Mouse (Mus musculus): ENCODE measurements around the gene Gpm6a. TPM values are rescaled to one million over a fixed set of nuclear protein-coding genes. Genes with fewer than 3 reads are reported as not detected.

Gpm6a gene
- polyA plus RNA-seq, 1 experiment from 2014 or later: 644 TPM

- 97% methylated on average over 10 of the region's 10 CpGs for WGBS
- Histone ChIP-seq H3K27ac (ENCODE audit: low read depth, low read length) (no peak overlapping the region), H3K36me3 (ENCODE audit: control insufficient read depth, insufficient read depth, low read length) (no peaks in the 10 kb centered on the region), H3K27me3 (replicated peaks; ENCODE audit: control insufficient read depth, insufficient read depth, low read length) (no peaks in the 10 kb centered on the region), H3K9me3 (replicated peaks; ENCODE audit: control insufficient read depth, low read length) (no peaks in the 10 kb centered on the region), H3K4me2 (ENCODE audit: low read length) (no peak overlapping the region), H3K4me1 (ENCODE audit: control insufficient read depth, insufficient read depth, low read length) (no peaks in the 10 kb centered on the region), H3K4me3 (ENCODE audit: low read depth, low read length) (no peak overlapping the region), H3K9ac (ENCODE audit: low read length) (no peak overlapping the region)
- ATAC-seq: no peak
- no peak for DNase-seq (ENCODE audit: low spot score)
Observed at GRCm38 (mm10) chr8:55073481-55073880, 118.8 kb downstream of the Gpm6a start.

- DNase-seq (ENCODE audit: low spot score): peak; percentile 62
Observed at GRCm38 (mm10) chr8:55102195-55102594, 147.6 kb downstream of the Gpm6a start.

GRCm38 (mm10) chr8:55103065-55103464 is 148.4 kb downstream of the Gpm6a start:
- no peaks in the 10 kb centered on the region; the same call in 1 of the 2 replicates for H3K4me1 ChIP-seq (ENCODE audit: control insufficient read depth, insufficient read depth, low read length)
- WGBS: 58% methylated on average over 2 of the region's 2 CpGs
- H3K27me3 ChIP-seq (replicated peaks; ENCODE audit: control insufficient read depth, insufficient read depth, low read length): no peaks in the 10 kb centered on the region
- ATAC-seq (peak; percentile 56; the same call in 1 of the 2 replicates), DNase-seq (ENCODE audit: low spot score) (peak; percentile 26)
- H3K27ac ChIP-seq (ENCODE audit: low read depth, low read length): no peak overlapping the region; the same call in 1 of the 2 replicates
- no peak overlapping the region for H3K4me3 ChIP-seq (ENCODE audit: low read depth, low read length)
- H3K4me2 ChIP-seq (ENCODE audit: low read length): no peak overlapping the region
- no peak overlapping the region for H3K9ac ChIP-seq (ENCODE audit: low read length)
- H3K9me3 ChIP-seq (replicated peaks; ENCODE audit: control insufficient read depth, low read length): no peaks in the 10 kb centered on the region
- no peaks in the 10 kb centered on the region for H3K36me3 ChIP-seq (ENCODE audit: control insufficient read depth, insufficient read depth, low read length)

More at GRCm38 (mm10) chr8:55102195-55102594, 147.6 kb downstream of the Gpm6a start:
- H3K4me3 ChIP-seq (ENCODE audit: low read depth, low read length): no peak overlapping the region
- H3K4me2 ChIP-seq (ENCODE audit: low read length): no peak overlapping the region
- H3K9me3 ChIP-seq (replicated peaks; ENCODE audit: control insufficient read depth, low read length): no peaks in the 10 kb centered on the region
- peak; percentile 84; the same call in 1 of the 2 replicates for ATAC-seq
- no peaks in the 10 kb centered on the region; the same call in 1 of the 2 replicates for H3K4me1 ChIP-seq (ENCODE audit: control insufficient read depth, insufficient read depth, low read length)
- H3K36me3 ChIP-seq (ENCODE audit: control insufficient read depth, insufficient read depth, low read length): no peaks in the 10 kb centered on the region
- H3K27ac ChIP-seq (ENCODE audit: low read depth, low read length): no peak overlapping the region
- H3K27me3 ChIP-seq (replicated peaks; ENCODE audit: control insufficient read depth, insufficient read depth, low read length): no peaks in the 10 kb centered on the region
- no peak overlapping the region for H3K9ac ChIP-seq (ENCODE audit: low read length)

GRCm38 (mm10) chr8:55103891-55104481 is 149.3 kb downstream of the Gpm6a start:
- H3K36me3 ChIP-seq (ENCODE audit: control insufficient read depth, insufficient read depth, low read length): no peaks in the 10 kb centered on the region
- H3K4me1 ChIP-seq (ENCODE audit: control insufficient read depth, insufficient read depth, low read length): no peaks in the 10 kb centered on the region; the same call in 1 of the 2 replicates
- H3K27ac ChIP-seq (ENCODE audit: low read depth, low read length): no peak overlapping the region
- no peaks in the 10 kb centered on the region for H3K9me3 ChIP-seq (replicated peaks; ENCODE audit: control insufficient read depth, low read length)
- WGBS: 43% methylated on average over 3 of the region's 3 CpGs
- H3K9ac ChIP-seq (ENCODE audit: low read length): no peak overlapping the region
- H3K4me2 ChIP-seq (ENCODE audit: low read length): no peak overlapping the region
- ATAC-seq: peak; percentile 72
- H3K27me3 ChIP-seq (replicated peaks; ENCODE audit: control insufficient read depth, insufficient read depth, low read length): no peaks in the 10 kb centered on the region
- H3K4me3 ChIP-seq (ENCODE audit: low read depth, low read length): no peak overlapping the region
- peak; percentile 88 for DNase-seq (ENCODE audit: low spot score)

Other genes with a start within 250 kb of the Gpm6a start
- 13.1 and 15.3 TPM in 2 replicates for gene Wdr17, start 67.7 kb upstream of the Gpm6a start, polyA plus RNA-seq (2014; fragmentation: Nextera tagmentation; extraction: Ambion mirVana)